Mouse (Mus musculus): ENCODE measurements at regions not wholly inside any gene's neighbourhood (a gene's known extent, or its start where the extent isn't known, plus 50 kb on each side); places are given as distances from the start of the nearest gene placed in this dataset.

- ATAC-seq (replicated peaks; ENCODE audit: poor library complexity, severe bottlenecking) = no peak
These were observed 412.4 kb upstream of the Jarid2 start for GRCm38 (mm10) chr13:44316747-44317446.

GRCm38 (mm10) chr13:44317596-44317995 lies 411.7 kb upstream of the Jarid2 start:
- no peak for ATAC-seq (replicated peaks; ENCODE audit: poor library complexity, severe bottlenecking)

GRCm38 (mm10) chr13:44319101-44319500 lies 410.2 kb upstream of the Jarid2 start:
- ATAC-seq (replicated peaks; ENCODE audit: poor library complexity, severe bottlenecking) = no peak

DNA sequence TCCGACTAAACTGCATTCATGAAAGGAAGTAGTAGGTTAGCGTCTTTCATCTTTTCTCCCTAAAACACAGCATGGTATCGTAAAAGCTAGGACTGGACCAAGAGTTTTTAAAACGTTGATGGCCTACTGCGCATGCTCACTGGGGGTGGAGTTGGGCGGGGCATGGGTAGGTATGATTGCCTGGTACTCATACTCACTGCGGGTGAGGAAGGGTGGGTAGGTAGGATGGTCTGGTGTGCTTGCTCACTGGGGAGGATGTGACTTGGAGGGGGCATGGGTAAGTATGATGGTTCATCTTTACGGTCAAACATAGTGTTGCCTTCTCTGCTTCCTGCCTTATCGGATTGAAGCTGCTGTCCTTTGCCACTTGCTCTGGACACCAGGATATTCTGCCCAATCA lies 409.8 kb upstream of the Jarid2 start:
- no peak for ATAC-seq (replicated peaks; ENCODE audit: poor library complexity, severe bottlenecking)

DNA sequence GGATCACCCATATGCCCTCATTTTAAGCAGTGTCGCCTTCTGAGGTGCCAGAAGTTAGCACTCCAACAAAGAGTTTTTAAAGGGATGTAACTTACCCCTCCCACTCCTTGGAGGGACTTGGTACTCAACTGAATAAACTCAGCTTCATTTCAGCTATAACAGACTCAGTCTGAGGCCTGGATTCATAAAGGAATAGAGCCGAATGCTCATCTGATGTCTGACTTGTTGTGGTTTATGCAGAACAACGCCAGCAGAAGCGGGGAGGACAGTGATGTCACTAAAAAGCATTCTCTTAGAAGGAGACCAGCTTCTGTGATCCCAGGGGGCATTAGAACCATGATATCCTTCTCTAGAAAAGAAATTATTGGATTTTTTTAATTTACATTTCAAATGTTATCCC lies 409.0 kb upstream of the Jarid2 start:
- no peak for ATAC-seq (replicated peaks; ENCODE audit: poor library complexity, severe bottlenecking)

- ATAC-seq (replicated peaks; ENCODE audit: poor library complexity, severe bottlenecking) = no peak
These were observed 408.2 kb upstream of the Jarid2 start for GRCm38 (mm10) chr13:44321009-44321596.

- no peak for ATAC-seq (replicated peaks; ENCODE audit: poor library complexity, severe bottlenecking)
These were observed 400.9 kb upstream of the Jarid2 start for GRCm38 (mm10) chr13:44328416-44328815.

DNA sequence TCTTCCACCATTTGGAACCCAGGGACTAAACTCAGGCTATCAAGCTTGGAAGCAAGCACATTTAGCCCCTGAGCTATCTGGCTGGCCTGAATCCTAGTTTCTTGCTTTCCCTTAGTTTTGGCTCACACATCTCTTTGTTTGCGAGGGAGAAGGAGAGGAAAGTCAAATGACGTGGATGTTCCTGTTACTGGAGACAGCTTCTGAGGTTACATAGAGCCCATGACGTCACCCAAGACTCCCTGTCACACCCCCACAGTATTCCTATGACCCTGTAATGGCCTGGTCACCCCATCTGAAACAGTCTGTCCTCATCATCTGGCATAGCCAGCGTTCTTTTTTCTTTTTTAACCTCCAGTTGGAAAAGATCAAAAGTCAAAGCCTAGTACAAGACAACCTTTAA lies 400.1 kb upstream of the Jarid2 start:
- ATAC-seq (replicated peaks; ENCODE audit: poor library complexity, severe bottlenecking) = no peak

GRCm38 (mm10) chr13:44329701-44330100 lies 399.6 kb upstream of the Jarid2 start:
- no peak for ATAC-seq (replicated peaks; ENCODE audit: poor library complexity, severe bottlenecking)

DNA sequence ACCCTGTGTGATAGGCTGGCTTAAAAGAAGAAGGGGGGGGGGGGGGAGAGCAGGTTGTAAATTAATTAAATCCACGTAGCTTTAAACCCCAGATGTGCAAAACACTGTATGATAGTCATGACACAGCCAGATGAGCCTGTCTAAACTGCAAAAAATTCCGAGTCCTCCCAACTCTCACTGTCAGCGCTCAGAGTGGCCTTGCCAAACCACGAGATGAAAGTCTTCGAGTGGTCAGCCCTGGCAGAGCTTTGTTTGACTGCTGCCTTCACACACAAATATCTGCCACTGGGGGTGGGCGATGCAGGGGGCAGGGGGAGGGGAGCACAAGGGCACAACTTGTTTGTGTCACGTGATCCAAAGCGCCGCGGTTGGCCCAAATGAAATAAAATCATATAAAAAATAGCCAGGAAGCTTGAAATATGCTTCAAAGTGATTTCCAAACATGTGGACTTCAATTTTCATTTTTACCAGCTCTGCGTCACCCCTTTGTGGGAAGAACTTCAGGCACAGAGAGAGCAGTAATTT lies 396.5 kb upstream of the Jarid2 start:
- no peak for ATAC-seq (replicated peaks; ENCODE audit: poor library complexity, severe bottlenecking)

GRCm38 (mm10) chr13:44339061-44339741 lies 390.1 kb upstream of the Jarid2 start:
- ATAC-seq (replicated peaks; ENCODE audit: poor library complexity, severe bottlenecking) = 0 out of 2 replicates have a peak, but pooled peaks have one; percentile 42

- ATAC-seq (replicated peaks; ENCODE audit: poor library complexity, severe bottlenecking) = no peak
These were observed 384.2 kb upstream of the Jarid2 start for GRCm38 (mm10) chr13:44345094-44345493.

GRCm38 (mm10) chr13:44346636-44347035 lies 382.6 kb upstream of the Jarid2 start:
- no peak for ATAC-seq (replicated peaks; ENCODE audit: poor library complexity, severe bottlenecking)

GRCm38 (mm10) chr13:44347662-44348061 lies 381.6 kb upstream of the Jarid2 start:
- ATAC-seq (replicated peaks; ENCODE audit: poor library complexity, severe bottlenecking) = no peak

DNA sequence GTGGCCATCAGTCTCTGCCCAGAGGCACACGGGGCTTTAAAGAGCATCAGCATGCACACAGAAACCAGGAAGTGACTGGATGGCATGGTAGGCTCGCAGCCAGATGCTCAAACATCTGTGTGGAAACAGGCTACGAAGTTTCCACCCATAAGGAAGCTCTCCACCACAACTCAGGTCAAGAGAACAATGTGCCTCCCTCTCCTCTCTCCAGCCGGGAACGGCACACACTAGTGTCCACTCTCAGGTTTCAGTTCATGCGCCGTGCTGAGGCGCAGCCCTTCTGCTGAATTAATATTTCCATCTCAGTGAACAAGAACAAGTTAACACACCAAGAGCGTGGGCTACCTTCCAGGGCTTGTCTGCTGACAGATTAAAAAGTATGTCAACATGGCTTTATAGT lies 375.4 kb upstream of the Jarid2 start:
- peak; percentile 77 for ATAC-seq (replicated peaks; ENCODE audit: poor library complexity, severe bottlenecking)

DNA sequence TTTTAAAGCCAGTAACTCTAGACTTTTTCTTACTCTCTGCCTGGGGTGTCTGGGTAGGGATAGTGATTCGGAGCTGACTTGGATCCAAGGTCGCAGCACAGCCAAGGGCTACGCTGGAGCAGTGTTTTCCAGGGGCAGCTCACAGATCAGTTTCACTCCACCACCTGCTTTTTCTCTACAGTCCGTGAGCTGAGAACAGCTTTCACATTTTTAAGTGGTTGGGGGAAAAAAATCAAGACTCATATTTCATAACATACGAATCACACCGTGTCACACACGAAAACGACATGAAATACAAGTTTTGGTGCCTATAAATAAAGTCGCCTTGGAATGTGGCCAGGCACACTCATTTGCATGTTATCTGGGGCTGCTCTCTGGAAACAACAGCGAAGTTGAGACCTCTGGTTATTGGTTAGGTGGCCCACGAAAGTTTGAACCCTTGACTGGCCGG lies 373.5 kb upstream of the Jarid2 start:
- ATAC-seq (replicated peaks; ENCODE audit: poor library complexity, severe bottlenecking) = no peak

DNA sequence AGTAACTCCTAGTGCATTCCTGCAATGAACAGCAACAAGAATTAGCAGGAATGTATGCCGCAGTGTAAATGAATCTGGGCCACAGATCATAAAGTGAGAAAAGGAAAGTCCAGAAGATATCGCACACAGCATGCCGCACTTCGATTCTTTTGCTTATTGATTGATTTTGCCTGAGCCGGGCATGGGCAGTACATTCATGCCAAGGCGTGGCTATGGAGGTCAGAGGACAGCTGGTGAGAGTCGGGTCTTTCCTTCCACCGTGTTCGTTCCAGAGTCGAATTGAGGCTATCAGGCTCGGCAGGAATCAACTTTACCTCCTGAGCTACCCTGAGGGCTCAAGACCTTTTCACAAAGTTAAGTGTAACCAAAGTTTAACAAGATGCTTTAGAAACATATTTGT lies 372.3 kb upstream of the Jarid2 start:
- ATAC-seq (replicated peaks; ENCODE audit: poor library complexity, severe bottlenecking) = no peak

- ATAC-seq (replicated peaks; ENCODE audit: poor library complexity, severe bottlenecking) = no peak
These were observed 369.9 kb upstream of the Jarid2 start for GRCm38 (mm10) chr13:44359344-44359743.

GRCm38 (mm10) chr13:44360016-44360415 lies 369.3 kb upstream of the Jarid2 start:
- no peak for ATAC-seq (replicated peaks; ENCODE audit: poor library complexity, severe bottlenecking)

GRCm38 (mm10) chr13:44360725-44361290 lies 368.5 kb upstream of the Jarid2 start:
- no peak for ATAC-seq (replicated peaks; ENCODE audit: poor library complexity, severe bottlenecking)

Data from granulocyte monocyte progenitor cell, adult 5-6 weeks (primary cell).